Mouse (Mus musculus): Measurements from ENCODE around the gene Shank1. TPM values are rescaled to one million over a fixed set of nuclear protein-coding genes. Genes with fewer than 3 reads are reported as not detected.

Gene Shank1
- total RNA-seq, 1 experiment = 1.0 TPM

DNA sequence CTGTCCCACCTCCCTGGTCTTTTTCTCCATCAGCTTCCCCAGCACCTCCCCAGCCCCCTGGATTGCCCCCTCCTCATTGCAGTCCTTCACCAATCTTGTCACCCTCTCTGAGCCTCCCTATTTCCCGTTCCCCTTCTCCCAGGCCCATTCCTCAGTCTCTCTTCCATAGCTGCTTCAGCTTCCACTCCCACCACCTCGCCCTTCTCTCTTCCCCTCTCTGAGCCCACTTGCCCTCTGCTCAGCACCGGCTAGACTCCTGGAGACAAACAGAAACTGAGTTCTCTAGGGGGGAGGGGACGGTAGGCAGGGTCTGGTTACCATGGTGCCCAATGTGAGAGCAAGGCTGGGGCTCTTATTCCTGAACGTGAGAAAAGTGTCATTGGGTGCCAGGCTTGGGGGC is 64.7 kb downstream of the Shank1 start:
- DNase-seq (ENCODE audit: low read depth, low spot score) = peak; percentile 90
- in situ Hi-C loops (cut with MboI; ENCODE audit: low sequenced_read_pairs in 2 of 2, unreplicated experiment in 2 of 2) = no loop called here
- H3K27ac ChIP-seq (ENCODE audit: insufficient read depth, low read depth, low read length, poor library complexity, severe bottlenecking) = peak overlapping the region; percentile 97

GRCm38 (mm10) chr7:44375207-44375606 is 65.2 kb downstream of the Shank1 start:
- in situ Hi-C loops (cut with MboI; ENCODE audit: low sequenced_read_pairs in 2 of 2, unreplicated experiment in 2 of 2) = no loop called here
- peak overlapping the region; percentile 69 to 80 for H3K4me3 ChIP-seq (ENCODE audit: insufficient read depth in 1 of 2, low read depth in 1 of 2, low read length in 2 of 2, poor library complexity in 1 of 2, severe bottlenecking in 1 of 2)
- peaks cover 0 to 7% of the 10 kb centered on the region in 2 experiments; a peak in 2 of 4 replicates for H3K4me1 ChIP-seq (ENCODE audit: control insufficient read depth in 2 of 2, insufficient read depth in 2 of 2, low read length in 2 of 2, poor library complexity in 1 of 2)
- H3K9ac ChIP-seq (ENCODE audit: insufficient read depth, low read depth, low read length, poor library complexity, severe bottlenecking) = peak overlapping the region; percentile 80; the same call in 1 of the 2 replicates
- no peak for TF ChIP-seq HCFC1 (IDR thresholded peaks at IDR 0.05; ENCODE audit: borderline replicate concordance, insufficient read depth, low read length)
- TF ChIP-seq CHD2 (IDR thresholded peaks at IDR 0.05; ENCODE audit: low read depth, low read length) = peak; percentile 46
- TF ChIP-seq ZNF384 (IDR thresholded peaks at IDR 0.05; ENCODE audit: low read depth, low read length) = no peak
- no peak for TF ChIP-seq MAFK (IDR thresholded peaks at IDR 0.05; ENCODE audit: insufficient read depth, low read depth, low read length)
- TF ChIP-seq ZC3H11A (IDR thresholded peaks at IDR 0.05; ENCODE audit: borderline replicate concordance, low read depth, low read length) = no peak
- H3K27ac ChIP-seq (ENCODE audit: insufficient read depth, low read depth, low read length, poor library complexity, severe bottlenecking) = peak overlapping the region; percentile 97
- no peaks in the 10 kb centered on the region for H3K36me3 ChIP-seq (ENCODE audit: control insufficient read depth, insufficient read depth, low read length, poor library complexity, severe bottlenecking)
- no peaks in the 10 kb centered on the region for H3K9me3 ChIP-seq (ENCODE audit: control insufficient read depth, insufficient read depth, low read depth, low read length)
- peak; percentile 94 for DNase-seq (ENCODE audit: low read depth, low spot score)

More for the DNA sequence above, 64.7 kb downstream of the Shank1 start:
- Histone ChIP-seq H3K4me1 (ENCODE audit: control insufficient read depth in 2 of 2, insufficient read depth in 2 of 2, low read length in 2 of 2, poor library complexity in 1 of 2) (peaks cover 0 to 7% of the 10 kb centered on the region in 2 experiments; a peak in 2 of 4 replicates), H3K9me3 (ENCODE audit: control insufficient read depth, insufficient read depth, low read depth, low read length) (no peaks in the 10 kb centered on the region), H3K4me3 (ENCODE audit: insufficient read depth in 1 of 2, low read depth in 1 of 2, low read length in 2 of 2, poor library complexity in 1 of 2, severe bottlenecking in 1 of 2) (peak overlapping the region; percentile 69 to 80), H3K36me3 (ENCODE audit: control insufficient read depth, insufficient read depth, low read length, poor library complexity, severe bottlenecking) (no peaks in the 10 kb centered on the region), H3K9ac (ENCODE audit: insufficient read depth, low read depth, low read length, poor library complexity, severe bottlenecking) (peak overlapping the region; percentile 80)
- TF ChIP-seq MAFK (IDR thresholded peaks at IDR 0.05; ENCODE audit: insufficient read depth, low read depth, low read length) (no peak), ZC3H11A (IDR thresholded peaks at IDR 0.05; ENCODE audit: borderline replicate concordance, low read depth, low read length) (no peak), ZNF384 (IDR thresholded peaks at IDR 0.05; ENCODE audit: low read depth, low read length) (no peak), CHD2 (IDR thresholded peaks at IDR 0.05; ENCODE audit: low read depth, low read length) (no peak), HCFC1 (IDR thresholded peaks at IDR 0.05; ENCODE audit: borderline replicate concordance, insufficient read depth, low read length) (no peak)

- no peak overlapping the region; a peak in 1 of 4 replicates for H3K4me3 ChIP-seq (ENCODE audit: insufficient read depth in 1 of 2, low read depth in 1 of 2, low read length in 2 of 2, poor library complexity in 1 of 2, severe bottlenecking in 1 of 2)
- no peak for DNase-seq (ENCODE audit: low read depth, low spot score)
- H3K9ac ChIP-seq (ENCODE audit: insufficient read depth, low read depth, low read length, poor library complexity, severe bottlenecking) = peak overlapping the region; percentile 4; the same call in 1 of the 2 replicates
- H3K36me3 ChIP-seq (ENCODE audit: control insufficient read depth, insufficient read depth, low read length, poor library complexity, severe bottlenecking) = peaks cover 3% of the 10 kb centered on the region; the same call in 1 of the 2 replicates
- H3K9me3 ChIP-seq (ENCODE audit: control insufficient read depth, insufficient read depth, low read depth, low read length) = no peaks in the 10 kb centered on the region
- TF ChIP-seq ZNF384 (IDR thresholded peaks at IDR 0.05; ENCODE audit: low read depth, low read length) (no peak), MAFK (IDR thresholded peaks at IDR 0.05; ENCODE audit: insufficient read depth, low read depth, low read length) (no peak), HCFC1 (IDR thresholded peaks at IDR 0.05; ENCODE audit: borderline replicate concordance, insufficient read depth, low read length) (no peak), ZC3H11A (IDR thresholded peaks at IDR 0.05; ENCODE audit: borderline replicate concordance, low read depth, low read length) (no peak), CHD2 (IDR thresholded peaks at IDR 0.05; ENCODE audit: low read depth, low read length) (no peak)
- in situ Hi-C loops (cut with MboI; ENCODE audit: low sequenced_read_pairs in 2 of 2, unreplicated experiment in 2 of 2) = no loop called here
- peak overlapping the region; percentile 97 for H3K27ac ChIP-seq (ENCODE audit: insufficient read depth, low read depth, low read length, poor library complexity, severe bottlenecking)
- H3K4me1 ChIP-seq (ENCODE audit: control insufficient read depth in 2 of 2, insufficient read depth in 2 of 2, low read length in 2 of 2, poor library complexity in 1 of 2) = peaks cover 0 to 7% of the 10 kb centered on the region in 2 experiments; a peak in 2 of 4 replicates
Measured at GRCm38 (mm10) chr7:44375793-44376192, 65.7 kb downstream of the Shank1 start.

DNA sequence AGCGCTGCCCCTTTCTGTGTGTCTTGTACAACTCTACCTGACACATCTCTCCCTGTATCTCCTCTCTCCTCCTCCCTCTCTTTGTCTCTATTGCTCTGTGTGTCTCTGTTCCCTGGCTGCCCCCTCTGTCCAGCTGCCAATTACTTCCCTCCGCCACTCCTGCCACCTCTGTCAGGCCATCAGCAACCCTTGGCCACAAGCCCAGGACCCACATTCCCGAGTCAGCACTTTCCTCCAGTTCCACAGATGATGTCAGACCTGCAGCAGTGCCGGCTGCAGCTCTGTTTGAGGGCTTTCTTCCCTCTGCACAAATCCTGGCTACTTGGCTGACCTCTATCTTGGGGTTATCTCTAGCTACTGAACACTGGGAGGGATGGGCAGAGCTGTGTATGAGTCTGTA is 68.2 kb downstream of the Shank1 start:
- no peak for DNase-seq (ENCODE audit: low read depth, low spot score)
- no peak overlapping the region for H3K9ac ChIP-seq (ENCODE audit: insufficient read depth, low read depth, low read length, poor library complexity, severe bottlenecking)
- in situ Hi-C loops (cut with MboI; ENCODE audit: low sequenced_read_pairs in 2 of 2, unreplicated experiment in 2 of 2) = no loop called here
- H3K9me3 ChIP-seq (ENCODE audit: control insufficient read depth, insufficient read depth, low read depth, low read length) = no peaks in the 10 kb centered on the region
- H3K36me3 ChIP-seq (ENCODE audit: control insufficient read depth, insufficient read depth, low read length, poor library complexity, severe bottlenecking) = peaks cover 3% of the 10 kb centered on the region; the same call in 1 of the 2 replicates
- no peak overlapping the region for H3K27ac ChIP-seq (ENCODE audit: insufficient read depth, low read depth, low read length, poor library complexity, severe bottlenecking)
- H3K4me1 ChIP-seq (ENCODE audit: control insufficient read depth in 2 of 2, insufficient read depth in 2 of 2, low read length in 2 of 2, poor library complexity in 1 of 2) = peaks cover 0 to 7% of the 10 kb centered on the region in 2 experiments; a peak in 2 of 4 replicates
- TF ChIP-seq HCFC1 (IDR thresholded peaks at IDR 0.05; ENCODE audit: borderline replicate concordance, insufficient read depth, low read length) (no peak), ZNF384 (IDR thresholded peaks at IDR 0.05; ENCODE audit: low read depth, low read length) (no peak), ZC3H11A (IDR thresholded peaks at IDR 0.05; ENCODE audit: borderline replicate concordance, low read depth, low read length) (no peak), CHD2 (IDR thresholded peaks at IDR 0.05; ENCODE audit: low read depth, low read length) (no peak), MAFK (IDR thresholded peaks at IDR 0.05; ENCODE audit: insufficient read depth, low read depth, low read length) (peak; percentile 48; the same call in 1 of the 2 replicates)
- no peak overlapping the region for H3K4me3 ChIP-seq (ENCODE audit: insufficient read depth in 1 of 2, low read depth in 1 of 2, low read length in 2 of 2, poor library complexity in 1 of 2, severe bottlenecking in 1 of 2)

Measured in ES-E14 (cell line).